Mouse (Mus musculus): Measurements from ENCODE around the gene Zmynd8.

DNA sequence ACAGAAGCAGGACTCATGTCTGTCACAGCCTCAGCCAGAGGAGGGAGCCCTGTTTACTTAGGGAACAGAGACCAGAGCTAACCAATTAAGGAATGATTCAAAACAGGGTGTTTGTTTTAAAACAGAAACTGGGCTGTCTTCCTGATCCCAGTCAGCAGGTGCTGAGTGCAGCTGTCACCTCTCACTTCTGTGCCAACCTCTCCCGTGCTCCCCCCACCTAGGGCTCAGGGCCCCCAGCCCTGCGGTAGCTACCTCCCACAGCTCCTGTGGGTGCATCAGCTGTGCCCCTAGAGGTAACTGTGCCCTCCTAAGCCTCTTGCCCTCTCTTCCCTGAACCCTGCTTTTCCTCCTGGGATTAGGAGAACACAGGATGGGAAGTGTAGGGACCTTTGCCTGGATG, 162.5 kb downstream of the Zmynd8 start:
- TF ChIP-seq CTCF (IDR thresholded peaks at IDR 0.05; ENCODE audit: low read depth) (no peak), EP300 (IDR thresholded peaks at IDR 0.05; ENCODE audit: low read depth) (no peak)

Data from heart, postnatal 0 days (tissue).